Mouse (Mus musculus): ENCODE data around the gene Pde1a. TPM values are rescaled to one million over a fixed set of nuclear protein-coding genes. Genes with fewer than 3 reads are reported as not detected.

The Pde1a gene
- total RNA-seq, 2 experiments from 2014 or later: 16.3 to 18.7 TPM

- no peak for DNase-seq (ENCODE audit: low spot score in 2 of 2)
Observed at GRCm38 (mm10) chr2:80054042-80054441, 75.2 kb downstream of the Pde1a start.

- no peak for DNase-seq (ENCODE audit: low spot score in 2 of 2)
Observed at GRCm38 (mm10) chr2:80046751-80047513, 82.3 kb downstream of the Pde1a start.

- no peak for DNase-seq (ENCODE audit: low spot score in 2 of 2)
Observed at GRCm38 (mm10) chr2:80038642-80039445, 90.4 kb downstream of the Pde1a start.

GRCm38 (mm10) chr2:80037971-80038370 lies 91.3 kb downstream of the Pde1a start:
- no peak for DNase-seq (ENCODE audit: low spot score in 2 of 2)

GRCm38 (mm10) chr2:80029051-80029450 lies 100.2 kb downstream of the Pde1a start:
- no peak for DNase-seq (ENCODE audit: low spot score in 2 of 2)

- DNase-seq (ENCODE audit: low spot score in 2 of 2): no peak
Observed at GRCm38 (mm10) chr2:80026053-80026452, 103.2 kb downstream of the Pde1a start.

GRCm38 (mm10) chr2:80025597-80025996 lies 103.7 kb downstream of the Pde1a start:
- no peak for DNase-seq (ENCODE audit: low spot score in 2 of 2)

GRCm38 (mm10) chr2:80025038-80025437 lies 104.2 kb downstream of the Pde1a start:
- no peak for DNase-seq (ENCODE audit: low spot score in 2 of 2)

- no peak for DNase-seq (ENCODE audit: low spot score in 2 of 2)
Observed at GRCm38 (mm10) chr2:80014161-80014560, 115.1 kb downstream of the Pde1a start.

GRCm38 (mm10) chr2:80013060-80013459 lies 116.2 kb downstream of the Pde1a start:
- no peak for DNase-seq (ENCODE audit: low spot score in 2 of 2)

- DNase-seq (ENCODE audit: low spot score in 2 of 2): no peak
Observed at GRCm38 (mm10) chr2:79999168-79999567, 130.1 kb downstream of the Pde1a start.

- no peak for DNase-seq (ENCODE audit: low spot score in 2 of 2)
Observed at GRCm38 (mm10) chr2:79998460-79998859, 130.8 kb downstream of the Pde1a start.

- no peak for DNase-seq (ENCODE audit: low spot score in 2 of 2)
Observed at GRCm38 (mm10) chr2:79991642-79992041, 137.6 kb downstream of the Pde1a start.

GRCm38 (mm10) chr2:79983778-79984177 lies 145.5 kb downstream of the Pde1a start:
- no peak for DNase-seq (ENCODE audit: low spot score in 2 of 2)

GRCm38 (mm10) chr2:79983222-79983632 lies 146.0 kb downstream of the Pde1a start:
- no peak for DNase-seq (ENCODE audit: low spot score in 2 of 2)

- DNase-seq (ENCODE audit: low spot score in 2 of 2): no peak
Observed at GRCm38 (mm10) chr2:79981781-79982180, 147.5 kb downstream of the Pde1a start.

- no peak for DNase-seq (ENCODE audit: low spot score in 2 of 2)
Observed at GRCm38 (mm10) chr2:79978992-79979391, 150.3 kb downstream of the Pde1a start.

GRCm38 (mm10) chr2:79977259-79977658 lies 152.0 kb downstream of the Pde1a start:
- DNase-seq (ENCODE audit: low spot score in 2 of 2): no peak

GRCm38 (mm10) chr2:79975947-79976346 lies 153.3 kb downstream of the Pde1a start:
- no peak for DNase-seq (ENCODE audit: low spot score in 2 of 2)

GRCm38 (mm10) chr2:79972271-79972670 lies 157.0 kb downstream of the Pde1a start:
- no peak for DNase-seq (ENCODE audit: low spot score in 2 of 2)

- no peak for DNase-seq (ENCODE audit: low spot score in 2 of 2)
Observed at GRCm38 (mm10) chr2:79969594-79969993, 159.7 kb downstream of the Pde1a start.

Measured in adrenal gland, postnatal 4 days (tissue).